Mouse (Mus musculus) fat pad, adult 2 months (tissue): Measurements from ENCODE around the gene Hils1.

Experiments
- DNase-seq: peaks from one replicate; pipeline ENCODE4 v3.0.0-alpha.2; 2011; ENCODE audit warnings: low read depth, low spot score; ENCODE audit errors: extremely low read depth

The Hils1 gene

GRCm38 (mm10) chr11:94967419-94967818 lies at the start of gene Hils1:
Gene Hils1, plus strand, starts transcription at chr11:94967593.
- DNase-seq: no peak

GRCm38 (mm10) chr11:94917717-94918116 lies 49.7 kb upstream of the Hils1 start:
- DNase-seq: no peak

- no peak for DNase-seq
These were observed 46.4 kb upstream of the Hils1 start for GRCm38 (mm10) chr11:94920996-94921401.

- no peak for DNase-seq
These were observed 42.4 kb upstream of the Hils1 start for GRCm38 (mm10) chr11:94924977-94925376.

GRCm38 (mm10) chr11:94926431-94926830 lies 41.0 kb upstream of the Hils1 start:
- DNase-seq: no peak

GRCm38 (mm10) chr11:94927771-94928291 lies 39.6 kb upstream of the Hils1 start:
- no peak for DNase-seq

GRCm38 (mm10) chr11:94928820-94929219 lies 38.6 kb upstream of the Hils1 start:
- DNase-seq: no peak

- DNase-seq: no peak
These were observed 37.8 kb upstream of the Hils1 start for GRCm38 (mm10) chr11:94929599-94929998.

- no peak for DNase-seq
These were observed 37.2 kb upstream of the Hils1 start for GRCm38 (mm10) chr11:94930151-94930550.

- DNase-seq: no peak
These were observed 33.8 kb upstream of the Hils1 start for GRCm38 (mm10) chr11:94933584-94933983.

GRCm38 (mm10) chr11:94934526-94934925 lies 32.9 kb upstream of the Hils1 start:
- no peak for DNase-seq

GRCm38 (mm10) chr11:94936045-94936444 lies 31.3 kb upstream of the Hils1 start, which contains the start of gene Col1a1:
Gene Col1a1, plus strand, starts transcription at chr11:94936224.
- no peak for DNase-seq

GRCm38 (mm10) chr11:94936851-94937295 lies 30.5 kb upstream of the Hils1 start:
- DNase-seq: no peak

- no peak for DNase-seq
These were observed 30.0 kb upstream of the Hils1 start for GRCm38 (mm10) chr11:94937335-94937781.

GRCm38 (mm10) chr11:94937787-94938186 lies 29.6 kb upstream of the Hils1 start:
- no peak for DNase-seq

GRCm38 (mm10) chr11:94938296-94938695 lies 29.1 kb upstream of the Hils1 start:
- no peak for DNase-seq

- DNase-seq: no peak
These were observed 28.1 kb upstream of the Hils1 start for GRCm38 (mm10) chr11:94939280-94939679.

- no peak for DNase-seq
These were observed 26.3 kb upstream of the Hils1 start for GRCm38 (mm10) chr11:94941121-94941520.

GRCm38 (mm10) chr11:94941776-94942175 lies 25.6 kb upstream of the Hils1 start:
- DNase-seq: no peak

- no peak for DNase-seq
These were observed 24.9 kb upstream of the Hils1 start for GRCm38 (mm10) chr11:94942282-94943023.

- no peak for DNase-seq
These were observed 24.3 kb upstream of the Hils1 start for GRCm38 (mm10) chr11:94943054-94943453.

GRCm38 (mm10) chr11:94944295-94944694 lies 23.1 kb upstream of the Hils1 start:
- no peak for DNase-seq

GRCm38 (mm10) chr11:94945236-94945635 lies 22.2 kb upstream of the Hils1 start:
- DNase-seq: no peak
